In the genomic region with DNA sequence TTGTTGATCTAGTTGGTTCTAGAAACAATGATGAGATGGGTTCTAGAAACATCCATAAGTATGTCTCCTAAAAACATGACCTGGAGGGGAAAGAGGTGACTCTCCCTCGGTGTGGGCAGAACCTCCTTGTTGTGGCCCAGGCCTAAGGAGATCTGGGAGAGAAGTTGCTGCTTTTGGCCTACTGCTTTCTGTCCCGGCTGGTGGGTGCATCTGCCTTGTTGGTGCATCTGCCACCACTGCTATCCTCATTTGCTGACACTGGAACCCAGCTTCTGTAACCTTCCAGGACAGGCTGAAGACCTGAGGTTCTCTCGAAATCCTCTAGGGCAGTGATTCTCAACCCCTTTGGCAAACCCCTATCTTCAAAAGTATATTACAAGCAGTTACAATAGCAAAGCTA, we compare ENCODE assay signal across 22 mouse cellular contexts. TPM values are rescaled to one million over a fixed set of nuclear protein-coding genes. Genes with fewer than 3 reads are reported as not detected.
"Had no signal": no experiment of that assay in that cellular context is flagged by ENCODE, and none has a peak within 500 bp of the region (broad histone marks: within the 10 kb centered on the region; RNA-seq: fewer than 3 reads in every experiment).

No protein-coding gene starts in this region.

- H3K9ac ChIP-seq: neural tube, embryonic 12.5 days; neural tube, embryonic 13.5 days; neural tube, embryonic 15.5 days; stomach, embryonic 15.5 days had no signal

- H3K4me1 ChIP-seq: neural tube, embryonic 12.5 days; neural tube, embryonic 13.5 days; neural tube, embryonic 15.5 days; stomach, embryonic 15.5 days had no signal

- H3K27ac ChIP-seq: neural tube, embryonic 12.5 days; neural tube, embryonic 13.5 days; neural tube, embryonic 15.5 days; stomach, embryonic 15.5 days; stomach, postnatal 0 days had no signal

- H3K9me3 ChIP-seq: neural tube, embryonic 12.5 days; neural tube, embryonic 13.5 days; neural tube, embryonic 15.5 days; stomach, embryonic 15.5 days had no signal

- DNase-seq: retina, postnatal 1 day; right cerebral cortex, adult 18-20 months; right cerebral cortex, postnatal 14 days; right cerebral cortex, postnatal 25 days; right cerebral cortex, postnatal 4 days; spleen, adult 18-20 months; thymus, adult 18-20 months; thymus, adult 2 months; thymus, postnatal 14 days; thymus, postnatal 25 days; thymus, postnatal 36 days; thymus, postnatal 4 days had no signal

- H3K27me3 ChIP-seq: neural tube, embryonic 12.5 days; neural tube, embryonic 13.5 days; neural tube, embryonic 15.5 days; stomach, embryonic 15.5 days had no signal

- H3K4me3 ChIP-seq: neural tube, embryonic 12.5 days; neural tube, embryonic 13.5 days; neural tube, embryonic 15.5 days; stomach, embryonic 15.5 days had no signal

- H3K4me2 ChIP-seq: neural tube, embryonic 12.5 days; neural tube, embryonic 13.5 days; neural tube, embryonic 15.5 days; stomach, embryonic 15.5 days had no signal

RNA-seq across cellular contexts. Expression of gene Gm6525, which starts 8.5 kb away (rescaled TPM):
- total RNA-seq: neutrophil, adult 5-6 weeks had no signal
- polyA plus RNA-seq: small intestine, adult 2 months; spleen, adult 2 months; thymus, adult 2 months; thymus, postnatal 0 days; urinary bladder, adult 2 months had no signal

RNA-seq across cellular contexts. Expression of gene Mnd1, which starts 9.8 kb away (rescaled TPM):
- polyA plus RNA-seq: small intestine, adult 2 months had no signal
